Mouse (Mus musculus) left cerebral cortex, adult 8-10 months (tissue): ENCODE measurements at regions not wholly inside any gene's neighbourhood (a gene's known extent, or its start where the extent isn't known, plus 50 kb on each side); places are given as distances from the start of the nearest gene placed in this dataset.
"Not testable (repeated sequence)": the region's sequence is repeated elsewhere in the genome, so short reads cannot be mapped to it uniquely, and the experiment has no call there.

ENCODE experiments used
- DNase-seq, 2 experiments: peaks; one replicate each; pipeline ENCODE4 v3.0.0; 2022; ENCODE audit warnings: low spot score in 2 of 2

DNA sequence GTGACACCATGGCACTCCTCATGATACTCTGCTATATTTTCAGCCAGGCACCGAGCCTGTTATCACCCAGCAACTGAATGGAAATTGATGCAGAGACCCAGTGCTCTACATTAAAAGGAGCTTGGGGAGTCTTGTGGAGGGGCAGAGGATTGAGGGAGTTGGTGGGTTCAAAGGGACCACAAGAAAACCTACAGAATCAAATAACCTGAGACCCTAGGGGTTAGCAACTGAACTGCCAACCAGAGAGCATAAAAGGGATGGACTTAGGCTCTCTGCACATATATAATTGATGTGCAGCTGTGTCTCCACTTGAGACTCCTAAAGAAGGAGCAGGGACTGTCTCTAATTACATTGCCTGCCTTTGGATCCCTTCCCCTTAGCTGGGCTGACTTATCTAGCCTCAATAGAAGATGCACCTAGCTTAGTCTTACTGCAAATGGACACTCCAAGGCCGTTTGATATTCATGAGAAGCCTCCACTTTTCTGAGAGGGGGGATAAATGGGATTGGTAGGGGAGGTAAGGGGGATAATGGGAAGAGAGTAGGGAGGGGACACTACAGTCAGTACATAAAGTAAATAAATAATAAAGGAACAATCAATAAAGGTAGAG, 991.1 kb downstream of the Basp1 start:
- DNase-seq = no peak

GRCm38 (mm10) chr15:24419736-24420135, 993.8 kb downstream of the Basp1 start:
- DNase-seq = no peak

DNA sequence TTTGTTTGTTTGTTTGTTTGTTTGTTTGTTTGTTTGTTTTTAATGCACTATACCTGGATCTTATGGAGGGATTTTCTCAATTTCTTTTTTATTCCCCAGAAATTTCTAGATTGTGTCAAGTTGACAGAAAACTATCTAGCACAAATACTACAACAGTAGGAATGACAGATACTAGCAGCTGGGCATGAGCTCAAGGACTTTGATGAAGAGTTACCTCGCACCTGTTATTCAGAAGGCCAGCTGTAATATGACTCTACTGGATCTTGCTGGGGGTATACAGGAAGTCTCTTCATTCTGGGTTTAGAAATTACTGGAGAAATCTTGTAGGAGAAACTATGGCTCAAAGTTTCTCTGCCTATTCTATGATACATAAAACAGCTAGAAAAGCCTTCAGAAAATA, 994.4 kb downstream of the Basp1 start:
- DNase-seq = no peak

- DNase-seq = peak in 1 of 2 experiments; percentile 13
These were observed 1005.9 kb downstream of the Basp1 start for GRCm38 (mm10) chr15:24407691-24408090.

DNA sequence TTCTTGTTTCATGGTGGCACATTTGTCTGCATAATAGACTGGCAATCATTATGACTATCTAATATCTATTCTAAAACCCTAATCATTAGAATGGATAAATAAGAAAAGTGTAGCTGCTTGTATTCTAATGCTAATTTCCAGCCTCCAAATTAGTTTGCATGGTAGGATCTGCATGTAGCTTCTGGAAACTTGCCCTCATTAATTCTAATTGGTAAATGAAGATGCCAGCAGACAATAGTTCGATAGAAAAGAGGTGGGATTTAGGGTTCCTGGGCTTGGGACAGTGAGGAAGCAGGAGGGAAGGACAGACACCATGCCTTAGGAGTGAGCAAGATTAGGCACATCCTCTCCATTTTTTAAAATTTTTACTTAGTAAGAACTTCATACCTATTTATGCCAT, 1008.3 kb downstream of the Basp1 start:
- no peak for DNase-seq

- DNase-seq = no peak
These were observed 1013.5 kb downstream of the Basp1 start for GRCm38 (mm10) chr15:24400088-24400487.

GRCm38 (mm10) chr15:24358398-24358797, 1055.2 kb downstream of the Basp1 start:
- no peak for DNase-seq

- no peak for DNase-seq
These were observed 1064.5 kb downstream of the Basp1 start for GRCm38 (mm10) chr15:24348975-24349560.

GRCm38 (mm10) chr15:24335876-24336275, 1077.7 kb downstream of the Basp1 start:
- not testable (repeated sequence) for DNase-seq

- DNase-seq = not testable (repeated sequence)
These were observed 1110.4 kb downstream of the Basp1 start for GRCm38 (mm10) chr15:24303123-24303522.

DNA sequence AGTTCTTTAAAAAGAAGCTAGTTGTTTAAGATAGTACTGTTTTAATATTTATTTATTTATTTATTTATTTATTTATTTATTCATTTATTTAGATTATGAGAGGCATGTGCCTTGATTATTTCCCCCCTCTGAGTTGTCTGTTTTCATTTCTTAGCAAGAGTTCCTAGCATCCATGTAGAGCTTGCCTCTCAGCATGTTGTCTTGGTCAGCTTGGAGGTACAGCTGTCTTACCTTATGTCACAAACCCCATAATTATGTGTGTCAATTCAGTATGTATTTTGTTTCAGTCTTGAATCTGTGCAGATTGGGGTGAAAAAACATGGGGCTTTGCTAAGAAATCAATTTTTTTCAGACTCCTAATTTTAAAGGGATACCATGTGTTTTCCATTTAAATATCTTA, 1116.3 kb downstream of the Basp1 start:
- no peak for DNase-seq

GRCm38 (mm10) chr15:24296798-24297197, 1116.8 kb downstream of the Basp1 start:
- no peak for DNase-seq

- DNase-seq = no peak
These were observed 1138.5 kb downstream of the Basp1 start for GRCm38 (mm10) chr15:24275100-24275499.

- no peak for DNase-seq
These were observed 1146.2 kb downstream of the Basp1 start for GRCm38 (mm10) chr15:24267360-24267759.
